Mouse (Mus musculus) ES-E14 (cell line): ENCODE measurements around the gene Homer1. TPM values are rescaled to one million over a fixed set of nuclear protein-coding genes. Genes with fewer than 3 reads are reported as not detected.

ENCODE experiments used
- DNase-seq: peaks from one replicate; pipeline ENCODE4 v3.0.0-alpha.2; 2013; ENCODE audit warnings: low read depth, low spot score
- H3K27ac ChIP-seq: 2 replicates; pipeline ENCODE4 v1.5.1; 2012; ENCODE audit warnings: low read depth, mild to moderate bottlenecking, low read length, moderate library complexity, mixed read lengths; ENCODE audit not compliant: poor library complexity, insufficient read depth, severe bottlenecking
- H3K36me3 ChIP-seq: 2 replicates; pipeline ENCODE4 v1.6.1; 2012; ENCODE audit warnings: mild to moderate bottlenecking, low read length, moderate library complexity, mixed read lengths; ENCODE audit not compliant: control insufficient read depth, poor library complexity, insufficient read depth, severe bottlenecking
- H3K4me1 ChIP-seq, 2 experiments: fragments of 150-350 bp in 1 of 2; sonication (generic) in 1 of 2; 2 replicates each; pipeline ENCODE4 v1.6.1; 2012; ENCODE audit warnings: low read length in 2 of 2, mild to moderate bottlenecking in 1 of 2, mixed read lengths in 1 of 2; ENCODE audit not compliant: control insufficient read depth in 2 of 2, insufficient read depth in 2 of 2, poor library complexity in 1 of 2
- H3K4me3 ChIP-seq, 2 experiments: fragments of 150-350 bp in 1 of 2; sonication (generic) in 1 of 2; 2 replicates each; pipeline ENCODE4 v1.5.1; 2012; ENCODE audit warnings: low read length in 2 of 2, low read depth in 1 of 2, mild to moderate bottlenecking in 1 of 2, mixed read lengths in 1 of 2; ENCODE audit not compliant: insufficient read depth in 1 of 2, poor library complexity in 1 of 2, severe bottlenecking in 1 of 2
- H3K9ac ChIP-seq: 2 replicates; pipeline ENCODE4 v1.6.1; 2012; ENCODE audit warnings: low read depth, mild to moderate bottlenecking, low read length, mixed read lengths; ENCODE audit not compliant: poor library complexity, insufficient read depth, severe bottlenecking
- H3K9me3 ChIP-seq: fragments of 150-350 bp; sonication (generic); 2 replicates; pipeline ENCODE4 v1.6.1; 2012; ENCODE audit warnings: low read depth, mild to moderate bottlenecking, low read length; ENCODE audit not compliant: control insufficient read depth, insufficient read depth
- CHD2 ChIP-seq: IDR thresholded peaks from 2 replicates; pipeline ENCODE4 v1.6.1; 2014; ENCODE audit warnings: mild to moderate bottlenecking, low read depth, low read length, inconsistent platforms
- HCFC1 ChIP-seq: IDR thresholded peaks from 2 replicates; pipeline ENCODE4 v1.6.1; 2012; ENCODE audit warnings: low read length, inconsistent platforms, borderline replicate concordance; ENCODE audit not compliant: insufficient read depth
- MAFK ChIP-seq: IDR thresholded peaks from 2 replicates; pipeline ENCODE4 v1.6.1; 2014; ENCODE audit warnings: mild to moderate bottlenecking, low read depth, low read length, inconsistent platforms; ENCODE audit not compliant: insufficient read depth
- ZC3H11A ChIP-seq: IDR thresholded peaks from 2 replicates; pipeline ENCODE4 v1.6.1; 2012; ENCODE audit warnings: low read depth, mild to moderate bottlenecking, inconsistent platforms, low read length, borderline replicate concordance
- ZNF384 ChIP-seq: IDR thresholded peaks from 2 replicates; pipeline ENCODE4 v1.6.1; 2012; ENCODE audit warnings: low read depth, low read length, inconsistent platforms
- in situ Hi-C, 2 experiments: fragments of 600-800 bp; cut with MboI; formaldehyde crosslinking; loops; one replicate each; pipeline ENCODE4 v1.15.1; 2025; ENCODE audit warnings: low sequenced_read_pairs in 2 of 2, inconsistent platforms in 1 of 2; ENCODE audit not compliant: unreplicated experiment in 2 of 2
- total RNA-seq: library from RNA; depleted of rRNA; stranded (reverse); fragments of 300-350 nt; gene quantifications from 2 replicates; pipeline ENCODE4 v1.2.3, GENCODE M21; 2012

Gene Homer1
- total RNA-seq, 1 experiment = 21.6 TPM

GRCm38 (mm10) chr13:93406855-93407254 is 107.4 kb downstream of the Homer1 start:
- in situ Hi-C loops = no loop called here
- DNase-seq = no peak
- Histone ChIP-seq H3K27ac (no peak overlapping the region), H3K36me3 (no peaks in the 10 kb centered on the region), H3K4me1 (no peaks in the 10 kb centered on the region), H3K9me3 (no peaks in the 10 kb centered on the region), H3K4me3 (no peak overlapping the region), H3K9ac (no peak overlapping the region)
- no peak for TF ChIP-seq CHD2
- TF ChIP-seq HCFC1 = no peak
- no peak for TF ChIP-seq MAFK
- TF ChIP-seq ZC3H11A = no peak
- no peak for TF ChIP-seq ZNF384

DNA sequence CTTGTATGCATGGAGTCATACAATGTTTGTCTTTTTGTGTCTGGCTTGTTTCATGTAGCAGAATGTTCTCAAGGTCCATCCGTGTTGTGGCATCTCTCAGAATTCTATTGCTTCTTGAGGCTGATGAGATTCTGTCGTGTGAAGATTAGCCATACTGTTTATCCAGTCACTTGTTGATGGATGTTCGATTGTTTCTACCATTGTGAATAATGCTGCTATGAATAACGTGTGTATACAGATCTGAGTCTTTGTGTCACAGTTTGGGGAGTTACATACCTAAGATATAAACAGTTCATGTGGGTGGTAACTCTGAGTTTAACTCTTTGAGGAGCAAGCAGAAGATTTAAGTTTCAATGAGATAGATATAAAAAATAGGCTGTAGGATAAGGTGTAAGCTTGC is 110.9 kb downstream of the Homer1 start:
- TF ChIP-seq ZNF384 (no peak), CHD2 (no peak), MAFK (no peak), ZC3H11A (no peak), HCFC1 (no peak)
- Histone ChIP-seq H3K9me3 (no peaks in the 10 kb centered on the region), H3K4me1 (no peaks in the 10 kb centered on the region), H3K4me3 (no peak overlapping the region), H3K27ac (no peak overlapping the region), H3K36me3 (no peaks in the 10 kb centered on the region), H3K9ac (no peak overlapping the region)
- DNase-seq = no peak
- in situ Hi-C loops = no loop called here

GRCm38 (mm10) chr13:93415055-93415454 is 115.6 kb downstream of the Homer1 start:
- no peaks in the 10 kb centered on the region for H3K9me3 ChIP-seq
- no peak overlapping the region for H3K27ac ChIP-seq
- no peak overlapping the region for H3K4me3 ChIP-seq
- DNase-seq = no peak
- in situ Hi-C loops = no loop called here
- no peaks in the 10 kb centered on the region for H3K4me1 ChIP-seq
- no peak overlapping the region for H3K9ac ChIP-seq
- no peaks in the 10 kb centered on the region for H3K36me3 ChIP-seq
- no peak for TF ChIP-seq CHD2
- TF ChIP-seq MAFK = no peak
- TF ChIP-seq ZC3H11A = no peak
- TF ChIP-seq HCFC1 = no peak
- TF ChIP-seq ZNF384 = no peak

DNA sequence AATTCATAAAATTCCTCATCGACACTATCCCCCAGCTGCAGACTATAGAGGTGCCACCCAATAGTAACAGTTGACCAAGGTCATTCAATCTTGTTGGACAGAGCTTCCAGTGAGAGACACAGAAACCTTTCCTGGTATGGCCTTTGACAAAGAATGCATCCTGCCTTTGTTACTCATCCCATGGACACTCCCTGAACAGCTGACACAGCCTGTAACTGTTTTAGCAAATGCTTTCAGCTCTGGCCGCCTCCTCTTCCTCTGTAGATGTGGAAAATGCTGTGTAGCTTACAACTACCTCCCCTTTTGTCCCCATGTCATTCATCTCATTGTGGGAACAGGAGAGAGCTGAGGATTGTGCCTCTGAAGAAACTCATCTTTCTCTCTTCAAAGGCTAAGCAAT is 118.9 kb downstream of the Homer1 start:
- H3K9me3 ChIP-seq = no peaks in the 10 kb centered on the region
- H3K27ac ChIP-seq = no peak overlapping the region
- H3K4me1 ChIP-seq = no peaks in the 10 kb centered on the region
- H3K9ac ChIP-seq = no peak overlapping the region
- in situ Hi-C loops = no loop called here
- no peaks in the 10 kb centered on the region for H3K36me3 ChIP-seq
- H3K4me3 ChIP-seq = no peak overlapping the region
- no peak for TF ChIP-seq MAFK
- no peak for TF ChIP-seq ZNF384
- TF ChIP-seq HCFC1 = no peak
- TF ChIP-seq CHD2 = no peak
- no peak for TF ChIP-seq ZC3H11A
- no peak for DNase-seq

DNA sequence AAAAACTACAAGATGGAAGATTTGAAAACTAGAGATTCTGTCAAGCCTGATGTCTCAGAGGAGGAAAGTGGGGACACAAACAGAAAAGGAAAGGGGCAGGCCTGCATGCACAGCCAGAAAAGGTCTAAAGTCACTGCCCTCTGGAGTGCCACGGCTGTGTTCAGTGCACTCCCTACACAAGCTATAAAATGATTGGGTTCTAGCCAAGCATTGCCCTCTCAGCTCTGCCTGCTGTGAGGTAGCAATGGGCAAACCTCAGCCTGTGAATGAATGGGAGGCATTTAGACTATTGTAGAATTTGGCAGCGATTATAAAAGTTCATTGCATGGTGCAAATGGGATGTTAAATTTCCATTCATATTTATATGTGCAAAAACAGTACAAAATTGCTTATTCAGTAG is 120.3 kb downstream of the Homer1 start:
- no peak overlapping the region for H3K9ac ChIP-seq
- TF ChIP-seq HCFC1 = no peak
- TF ChIP-seq CHD2 = no peak
- H3K4me1 ChIP-seq = no peaks in the 10 kb centered on the region
- H3K27ac ChIP-seq = no peak overlapping the region
- H3K36me3 ChIP-seq = no peaks in the 10 kb centered on the region
- no peak for DNase-seq
- no peaks in the 10 kb centered on the region for H3K9me3 ChIP-seq
- in situ Hi-C loops = no loop called here
- no peak overlapping the region for H3K4me3 ChIP-seq
